Mouse (Mus musculus): ENCODE data around the gene Dnase1l1. TPM values are rescaled to one million over a fixed set of nuclear protein-coding genes. Genes with fewer than 3 reads are reported as not detected.

Dnase1l1 gene
- polyA plus RNA-seq, 1 experiment from 2014 or later: 13.0 TPM

- Histone ChIP-seq H3K36me3 (peaks cover 30% of the 10 kb centered on the region), H3K27me3 (no peaks in the 10 kb centered on the region), H3K4me2 (peak overlapping the region; percentile 63), H3K27ac (peak overlapping the region; percentile 94), H3K9ac (peak overlapping the region; percentile 74), H3K4me3 (replicated peaks) (peak overlapping the region; percentile 60), H3K4me1 (peaks cover 5% of the 10 kb centered on the region), H3K9me3 (replicated peaks) (no peaks in the 10 kb centered on the region)
- 21% methylated on average over 31 of the region's 31 CpGs for WGBS
- ATAC-seq (replicated peaks; ENCODE audit: low FRiP score): peak; percentile 77
Observed at GRCm38 (mm10) chrX:74254888-74255565, 27.1 kb downstream of the Dnase1l1 start.

GRCm38 (mm10) chrX:74254153-74254887, 27.8 kb downstream of the Dnase1l1 start, which contains the start of gene Emd:
Gene Emd, plus strand, starts transcription at chrX:74254687.
- Histone ChIP-seq H3K27me3 (no peaks in the 10 kb centered on the region), H3K4me3 (replicated peaks) (peak within 1 kb of the TSS; percentile 60), H3K9me3 (replicated peaks) (no peaks in the 10 kb centered on the region), H3K27ac (peak within 1 kb of the TSS; percentile 94), H3K9ac (peak within 1 kb of the TSS; percentile 74), H3K36me3 (peaks cover 27% of the 10 kb centered on the region), H3K4me1 (peaks cover 6% of the 10 kb centered on the region), H3K4me2 (peak within 1 kb of the TSS; percentile 63)
- ATAC-seq (replicated peaks; ENCODE audit: low FRiP score): peak; percentile 98
- WGBS: 28% methylated on average over 39 of the region's 39 CpGs

- 0 out of 2 replicates have a peak, but pooled peaks cover 7% of the 10 kb centered on the region for H3K4me1 ChIP-seq
- peak within 1 kb of the TSS; percentile 70 for H3K4me2 ChIP-seq
- H3K9ac ChIP-seq: peak within 1 kb of the TSS; percentile 48
- H3K9me3 ChIP-seq (replicated peaks): no peaks in the 10 kb centered on the region
- no peaks in the 10 kb centered on the region for H3K27me3 ChIP-seq
- WGBS: 15% methylated on average over 38 of the region's 38 CpGs
- ATAC-seq (replicated peaks; ENCODE audit: low FRiP score): no peak
- peak within 1 kb of the TSS; percentile 71 for H3K27ac ChIP-seq
- no peaks in the 10 kb centered on the region for H3K36me3 ChIP-seq
- H3K4me3 ChIP-seq (replicated peaks): peak within 1 kb of the TSS; percentile 47
Observed at GRCm38 (mm10) chrX:74249615-74250014, 32.5 kb downstream of the Dnase1l1 start, which contains the start of gene Flna. Gene Flna, minus strand, starts transcription at chrX:74249820.

GRCm38 (mm10) chrX:74248651-74249050, 33.5 kb downstream of the Dnase1l1 start:
- ATAC-seq (replicated peaks; ENCODE audit: low FRiP score): 0 out of 2 replicates have a peak, but pooled peaks have one; percentile 1
- peak overlapping the region; percentile 70 for H3K4me2 ChIP-seq

GRCm38 (mm10) chrX:74246693-74247092, 35.4 kb downstream of the Dnase1l1 start:
- 25% methylated on average over 15 of the region's 15 CpGs for WGBS

More at GRCm38 (mm10) chrX:74248651-74249050, 33.5 kb downstream of the Dnase1l1 start:
- Histone ChIP-seq H3K27me3 (no peaks in the 10 kb centered on the region), H3K4me3 (replicated peaks) (peak overlapping the region; percentile 47), H3K9ac (no peak overlapping the region), H3K9me3 (replicated peaks) (no peaks in the 10 kb centered on the region), H3K27ac (peak overlapping the region; percentile 71), H3K36me3 (no peaks in the 10 kb centered on the region; the same call in 1 of the 2 replicates), H3K4me1 (0 out of 2 replicates have a peak, but pooled peaks cover 11% of the 10 kb centered on the region)
- WGBS: 15% methylated on average over 3 of the region's 3 CpGs

GRCm38 (mm10) chrX:74246213-74246681, 35.9 kb downstream of the Dnase1l1 start:
- H3K4me1 ChIP-seq: 0 out of 2 replicates have a peak, but pooled peaks cover 14% of the 10 kb centered on the region
- no peaks in the 10 kb centered on the region for H3K27me3 ChIP-seq
- H3K9me3 ChIP-seq (replicated peaks): no peaks in the 10 kb centered on the region
- peak overlapping the region; percentile 90 for H3K27ac ChIP-seq
- peak overlapping the region; percentile 59 for H3K4me2 ChIP-seq
- H3K36me3 ChIP-seq: peaks cover 24% of the 10 kb centered on the region
- peak overlapping the region; percentile 64 for H3K9ac ChIP-seq
- peak overlapping the region; percentile 62 for H3K4me3 ChIP-seq (replicated peaks)
- 16% methylated on average over 38 of the region's 38 CpGs for WGBS
- peak; percentile 90 for ATAC-seq (replicated peaks; ENCODE audit: low FRiP score)

More at GRCm38 (mm10) chrX:74246693-74247092, 35.4 kb downstream of the Dnase1l1 start:
- Histone ChIP-seq H3K36me3 (peaks cover 19% of the 10 kb centered on the region), H3K9ac (0 out of 2 replicates have a peak overlapping the region, but pooled peaks have one; percentile 35), H3K27ac (peak overlapping the region; percentile 90), H3K4me2 (peak overlapping the region; percentile 59), H3K4me3 (replicated peaks) (peak overlapping the region; percentile 62), H3K4me1 (0 out of 2 replicates have a peak, but pooled peaks cover 14% of the 10 kb centered on the region), H3K27me3 (no peaks in the 10 kb centered on the region), H3K9me3 (replicated peaks) (no peaks in the 10 kb centered on the region)
- peak; percentile 42 for ATAC-seq (replicated peaks; ENCODE audit: low FRiP score)

GRCm38 (mm10) chrX:74245687-74246086, 36.5 kb downstream of the Dnase1l1 start:
- 0 out of 2 replicates have a peak, but pooled peaks cover 14% of the 10 kb centered on the region for H3K4me1 ChIP-seq
- 23% methylated on average over 21 of the region's 21 CpGs for WGBS

GRCm38 (mm10) chrX:74245107-74245506, 37.0 kb downstream of the Dnase1l1 start:
- Histone ChIP-seq H3K27me3 (no peaks in the 10 kb centered on the region), H3K4me3 (replicated peaks) (peak overlapping the region; percentile 62), H3K4me2 (peak overlapping the region; percentile 59), H3K4me1 (0 out of 2 replicates have a peak, but pooled peaks cover 14% of the 10 kb centered on the region), H3K27ac (peak overlapping the region; percentile 90), H3K9ac (peak overlapping the region; percentile 64), H3K9me3 (replicated peaks) (no peaks in the 10 kb centered on the region), H3K36me3 (peaks cover 35% of the 10 kb centered on the region)
- ATAC-seq (replicated peaks; ENCODE audit: low FRiP score): no peak
- 11% methylated on average over 1 of the region's 1 CpGs for WGBS

More at GRCm38 (mm10) chrX:74245687-74246086, 36.5 kb downstream of the Dnase1l1 start:
- Histone ChIP-seq H3K4me2 (peak overlapping the region; percentile 59), H3K27ac (peak overlapping the region; percentile 90), H3K4me3 (replicated peaks) (peak overlapping the region; percentile 62), H3K9ac (peak overlapping the region; percentile 64), H3K9me3 (replicated peaks) (no peaks in the 10 kb centered on the region), H3K27me3 (no peaks in the 10 kb centered on the region), H3K36me3 (peaks cover 30% of the 10 kb centered on the region)
- peak; percentile 50 for ATAC-seq (replicated peaks; ENCODE audit: low FRiP score)

GRCm38 (mm10) chrX:74244614-74245083, 37.5 kb downstream of the Dnase1l1 start:
- peak overlapping the region; percentile 64 for H3K9ac ChIP-seq
- peak; percentile 52 for ATAC-seq (replicated peaks; ENCODE audit: low FRiP score)
- peak overlapping the region; percentile 90 for H3K27ac ChIP-seq
- peaks cover 40% of the 10 kb centered on the region for H3K36me3 ChIP-seq
- H3K27me3 ChIP-seq: no peaks in the 10 kb centered on the region
- 43% methylated on average over 2 of the region's 3 CpGs for WGBS
- peak overlapping the region; percentile 59 for H3K4me2 ChIP-seq
- peak overlapping the region; percentile 62 for H3K4me3 ChIP-seq (replicated peaks)
- 0 out of 2 replicates have a peak, but pooled peaks cover 14% of the 10 kb centered on the region for H3K4me1 ChIP-seq
- no peaks in the 10 kb centered on the region for H3K9me3 ChIP-seq (replicated peaks)

GRCm38 (mm10) chrX:74243807-74244206, 38.3 kb downstream of the Dnase1l1 start:
- no peak for ATAC-seq (replicated peaks; ENCODE audit: low FRiP score)
- peak overlapping the region; percentile 62 for H3K4me3 ChIP-seq (replicated peaks)
- no peaks in the 10 kb centered on the region for H3K27me3 ChIP-seq
- H3K27ac ChIP-seq: 0 out of 2 replicates have a peak overlapping the region, but pooled peaks have one; percentile 59
- no peaks in the 10 kb centered on the region for H3K9me3 ChIP-seq (replicated peaks)
- WGBS: 73% methylated on average over 3 of the region's 3 CpGs
- peak overlapping the region; percentile 26; the same call in 1 of the 2 replicates for H3K9ac ChIP-seq
- H3K4me1 ChIP-seq: 0 out of 2 replicates have a peak, but pooled peaks cover 8% of the 10 kb centered on the region
- H3K4me2 ChIP-seq: peak overlapping the region; percentile 59
- H3K36me3 ChIP-seq: peaks cover 48% of the 10 kb centered on the region

GRCm38 (mm10) chrX:74243396-74243795, 38.7 kb downstream of the Dnase1l1 start:
- H3K4me3 ChIP-seq (replicated peaks): peak overlapping the region; percentile 62
- no peaks in the 10 kb centered on the region for H3K27me3 ChIP-seq
- H3K9me3 ChIP-seq (replicated peaks): no peaks in the 10 kb centered on the region
- 0 out of 2 replicates have a peak, but pooled peaks cover 8% of the 10 kb centered on the region for H3K4me1 ChIP-seq
- H3K4me2 ChIP-seq: peak overlapping the region; percentile 59
- peaks cover 52% of the 10 kb centered on the region for H3K36me3 ChIP-seq
- 78% methylated on average over 2 of the region's 2 CpGs for WGBS
- H3K27ac ChIP-seq: no peak overlapping the region
- no peak overlapping the region for H3K9ac ChIP-seq
- no peak for ATAC-seq (replicated peaks; ENCODE audit: low FRiP score)
